Mouse (Mus musculus) lung, adult 2 months (tissue): ENCODE measurements around the gene Zbtb20. TPM values are rescaled to one million over a fixed set of nuclear protein-coding genes. Genes with fewer than 3 reads are reported as not detected.

ENCODE experiments used
- DNase-seq: peaks from one replicate; pipeline ENCODE4 v3.0.0; 2022
- H3K4me1 ChIP-seq: fragments of 200-500 bp; 2 replicates; pipeline ENCODE4 v1.6.1; 2011; ENCODE audit warnings: low read length; ENCODE audit not compliant: control insufficient read depth, insufficient read depth
- H3K4me3 ChIP-seq: fragments of 200-500 bp; replicated peaks from 2 replicates; pipeline ENCODE3; 2011; ENCODE audit warnings: low read depth, mild to moderate bottlenecking, control low read depth, low read length; ENCODE audit errors: extremely low read depth
- CTCF ChIP-seq: fragments of 200-500 bp; IDR thresholded peaks from 2 replicates; pipeline ENCODE4 v1.5.1; 2011; ENCODE audit warnings: mild to moderate bottlenecking, low read length, control low read depth; ENCODE audit not compliant: insufficient read depth
- POLR2A ChIP-seq: fragments of 200-500 bp; IDR thresholded peaks from 2 replicates; pipeline ENCODE4 v1.6.1; 2011; ENCODE audit warnings: low read depth, mild to moderate bottlenecking, control low read depth, low read length, borderline replicate concordance; ENCODE audit errors: extremely low read depth
- WGBS: fragments of 180-500 bp; shearing (Covaris S2); methylation state at CpG from one replicate; pipeline ENCODE4 v1.1.7; 2018; 5-methylcytosine and 5-hydroxymethylcytosine counted together
- polyA plus RNA-seq: library from polyadenylated mRNA; depleted of rRNA; stranded (reverse); fragments of >200 nt; gene quantifications from 2 replicates; pipeline ENCODE4 v1.2.3, GENCODE M21; 2012

The Zbtb20 gene
- polyA plus RNA-seq, 1 experiment, result 30.7 TPM

DNA sequence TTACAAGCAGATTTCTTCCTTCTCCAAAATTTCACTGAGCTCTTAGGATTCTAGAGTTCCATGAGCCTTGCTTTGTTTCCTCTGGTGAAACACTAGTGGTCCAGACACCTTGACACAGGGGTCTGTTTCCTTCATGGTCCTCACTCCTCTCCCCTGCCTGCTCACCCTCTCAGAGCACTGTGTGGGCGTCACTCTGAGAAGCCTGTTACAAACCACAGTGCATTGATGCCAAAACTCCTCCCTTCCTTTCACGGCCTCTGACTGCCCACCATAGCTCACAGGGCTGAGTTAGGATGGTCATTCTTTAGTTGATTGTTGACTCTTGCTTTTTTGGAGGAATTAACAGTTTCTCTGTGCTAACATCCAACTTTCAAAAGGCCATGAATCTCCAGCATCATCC, 744.7 kb downstream of the Zbtb20 start:
- DNase-seq, result no peak
- 28% methylated on average over 2 of the region's 2 CpGs for WGBS
- H3K4me3 ChIP-seq, result no peak overlapping the region
- peaks cover 6% of the 10 kb centered on the region; the same call in 1 of the 2 replicates for H3K4me1 ChIP-seq
- TF ChIP-seq POLR2A (no peak), CTCF (no peak)

- peaks cover 6% of the 10 kb centered on the region; the same call in 1 of the 2 replicates for H3K4me1 ChIP-seq
- 86% methylated on average over 5 of the region's 5 CpGs for WGBS
- DNase-seq, result no peak
- H3K4me3 ChIP-seq, result no peak overlapping the region
- TF ChIP-seq POLR2A (no peak), CTCF (no peak)
Measured at GRCm38 (mm10) chr16:43623315-43624000, 747.8 kb downstream of the Zbtb20 start.

DNA sequence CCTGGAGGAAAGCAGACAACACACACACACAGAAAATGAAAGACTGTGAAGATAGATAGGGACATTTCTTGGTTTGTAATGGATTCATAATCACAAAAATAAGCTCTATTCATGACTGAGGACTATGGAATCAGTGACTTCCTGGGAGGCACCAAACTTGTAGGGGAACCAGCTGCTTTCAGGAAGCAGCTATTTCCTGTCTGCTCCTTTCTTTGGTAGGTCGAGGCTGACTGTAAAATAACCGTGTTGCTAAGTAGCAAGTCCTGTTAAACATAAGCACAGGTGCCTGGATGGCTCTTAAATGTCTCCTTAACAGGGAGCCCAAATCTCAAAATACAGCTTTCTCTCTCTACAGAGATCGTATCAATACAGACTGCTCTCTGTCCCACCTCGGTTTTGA, 749.2 kb downstream of the Zbtb20 start:
- no peak for DNase-seq
- no peak for TF ChIP-seq POLR2A
- TF ChIP-seq CTCF, result no peak
- peaks cover 6% of the 10 kb centered on the region; the same call in 1 of the 2 replicates for H3K4me1 ChIP-seq
- WGBS, result 39% methylated on average over 4 of the region's 4 CpGs
- H3K4me3 ChIP-seq, result no peak overlapping the region

DNA sequence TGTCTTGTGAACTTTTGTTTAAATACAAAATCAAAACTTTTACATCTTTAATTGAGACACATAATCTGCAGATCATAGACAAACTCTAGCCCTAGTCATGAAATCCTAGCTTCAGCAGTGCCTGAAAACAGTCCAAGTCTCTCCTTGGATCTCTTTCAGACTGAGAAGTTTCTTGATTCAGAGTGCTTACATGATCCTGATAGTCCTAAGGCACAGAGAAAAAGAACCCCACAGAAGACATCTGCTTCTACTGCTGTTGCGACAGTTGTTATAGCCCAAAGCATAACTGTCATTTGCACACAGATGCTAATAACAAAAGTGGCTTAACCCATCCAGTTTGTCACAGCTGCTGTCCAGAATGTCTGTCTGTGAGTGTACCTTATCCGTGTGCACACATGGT, 749.6 kb downstream of the Zbtb20 start:
- no peak for DNase-seq
- WGBS, result 73% methylated on average over 2 of the region's 2 CpGs
- Histone ChIP-seq H3K4me3 (no peak overlapping the region), H3K4me1 (peaks cover 6% of the 10 kb centered on the region; the same call in 1 of the 2 replicates)
- no peak for TF ChIP-seq POLR2A
- TF ChIP-seq CTCF, result no peak

DNA sequence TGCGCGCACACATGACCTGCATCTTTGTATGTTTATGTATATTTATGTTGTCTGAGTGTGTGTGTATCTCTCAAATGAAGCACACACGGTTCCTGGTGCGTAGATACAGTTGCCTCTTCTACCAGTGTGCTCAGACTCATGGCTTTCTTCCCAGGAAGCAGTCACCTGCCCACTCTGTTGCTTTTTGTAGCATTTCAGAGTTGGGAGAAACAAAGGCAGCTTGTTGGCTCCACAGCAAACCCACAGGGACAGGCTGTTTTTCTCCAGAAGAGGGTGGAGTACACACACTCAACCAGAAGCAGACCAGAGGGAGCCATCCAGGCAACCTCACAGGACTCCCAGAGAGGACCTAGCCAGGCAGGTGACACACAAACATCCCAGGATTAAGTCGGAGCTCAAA, 750.3 kb downstream of the Zbtb20 start:
- DNase-seq, result no peak
- Histone ChIP-seq H3K4me3 (no peak overlapping the region), H3K4me1 (peaks cover 6% of the 10 kb centered on the region; the same call in 1 of the 2 replicates)
- 85% methylated on average over 5 of the region's 5 CpGs for WGBS
- TF ChIP-seq CTCF, result no peak
- TF ChIP-seq POLR2A, result no peak

- H3K4me3 ChIP-seq, result no peak overlapping the region
- WGBS, result 76% methylated on average over 5 of the region's 5 CpGs
- peaks cover 4% of the 10 kb centered on the region; the same call in 1 of the 2 replicates for H3K4me1 ChIP-seq
- DNase-seq, result no peak
- TF ChIP-seq CTCF (no peak), POLR2A (no peak)
Measured at GRCm38 (mm10) chr16:43628662-43629061, 753.0 kb downstream of the Zbtb20 start.

GRCm38 (mm10) chr16:43631758-43632157, 756.1 kb downstream of the Zbtb20 start:
- TF ChIP-seq POLR2A, result no peak
- no peak for TF ChIP-seq CTCF

DNA sequence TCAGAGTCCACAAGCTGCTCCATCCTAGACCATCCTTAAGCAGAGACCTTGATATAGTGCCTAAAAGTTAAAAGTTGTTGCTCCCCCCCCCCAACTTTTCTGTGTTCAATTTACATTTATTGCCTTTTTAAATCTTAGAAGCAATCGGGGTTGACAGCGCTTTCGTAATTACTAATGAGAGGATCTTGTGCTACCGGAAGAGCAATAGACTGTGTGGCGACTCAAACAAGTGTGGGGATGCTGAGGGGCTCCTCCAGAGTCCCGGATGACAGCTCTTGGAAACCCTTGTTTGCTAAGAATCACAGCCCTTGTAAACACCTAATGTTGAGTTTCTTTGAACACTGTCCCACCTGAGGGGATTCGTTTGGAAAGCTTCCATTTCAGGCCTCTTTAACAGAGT, 758.4 kb downstream of the Zbtb20 start:
- TF ChIP-seq CTCF, result no peak
- no peak for TF ChIP-seq POLR2A
- H3K4me3 ChIP-seq, result no peak overlapping the region
- H3K4me1 ChIP-seq, result no peaks in the 10 kb centered on the region
- DNase-seq, result no peak
- WGBS, result 91% methylated on average over 7 of the region's 7 CpGs

More at GRCm38 (mm10) chr16:43631758-43632157, 756.1 kb downstream of the Zbtb20 start:
- WGBS, result 88% methylated on average over 2 of the region's 2 CpGs
- no peak for DNase-seq
- Histone ChIP-seq H3K4me3 (no peak overlapping the region), H3K4me1 (no peaks in the 10 kb centered on the region)

GRCm38 (mm10) chr16:43637241-43637640, 761.6 kb downstream of the Zbtb20 start:
- 87% methylated on average over 8 of the region's 8 CpGs for WGBS
- TF ChIP-seq POLR2A, result no peak
- no peak for TF ChIP-seq CTCF
- no peak for DNase-seq
- no peaks in the 10 kb centered on the region for H3K4me1 ChIP-seq
- no peak overlapping the region for H3K4me3 ChIP-seq

- no peak overlapping the region for H3K4me3 ChIP-seq
- DNase-seq, result no peak
- WGBS, result 58% methylated on average over 21 of the region's 21 CpGs
- no peak for TF ChIP-seq CTCF
- TF ChIP-seq POLR2A, result no peak
- no peaks in the 10 kb centered on the region for H3K4me1 ChIP-seq
Measured at GRCm38 (mm10) chr16:43638406-43639049, 762.8 kb downstream of the Zbtb20 start.
